Mouse (Mus musculus): ENCODE results near the gene Chd5. TPM values are rescaled to one million over a fixed set of nuclear protein-coding genes. Genes with fewer than 3 reads are reported as not detected.

Chd5 gene
- polyA plus RNA-seq (2012; rRNA removed) = 67.5 and 75.5 TPM in 2 replicates

GRCm38 (mm10) chr4:152338419-152339292 lies at the start of gene Chd5:
Chd5 (plus strand) TSS chr4:152338651.
- Histone ChIP-seq H3K4me3 (ENCODE audit: insufficient read depth, low read length) (peak within 1 kb of the TSS; percentile 84), H3K4me1 (ENCODE audit: control insufficient read depth, insufficient read depth, low read length) (peaks cover 10% of the 10 kb centered on the region; the same call in 1 of the 2 replicates), H3K27ac (ENCODE audit: insufficient read depth, low read length) (peak within 1 kb of the TSS; percentile 80)
- TF ChIP-seq CTCF (IDR thresholded peaks at IDR 0.05; ENCODE audit: extremely low read depth, insufficient read depth, low read length) (no peak), POLR2A (IDR thresholded peaks at IDR 0.05; ENCODE audit: extremely low read depth, insufficient read depth, low read length) (no peak)

- Histone ChIP-seq H3K4me3 (ENCODE audit: insufficient read depth, low read length) (no peak overlapping the region), H3K27ac (ENCODE audit: insufficient read depth, low read length) (no peak overlapping the region), H3K4me1 (ENCODE audit: control insufficient read depth, insufficient read depth, low read length) (no peaks in the 10 kb centered on the region)
- TF ChIP-seq POLR2A (IDR thresholded peaks at IDR 0.05; ENCODE audit: extremely low read depth, insufficient read depth, low read length) (no peak), CTCF (IDR thresholded peaks at IDR 0.05; ENCODE audit: extremely low read depth, insufficient read depth, low read length) (no peak)
Measured at GRCm38 (mm10) chr4:152290385-152290784, 48.1 kb upstream of the Chd5 start.

DNA sequence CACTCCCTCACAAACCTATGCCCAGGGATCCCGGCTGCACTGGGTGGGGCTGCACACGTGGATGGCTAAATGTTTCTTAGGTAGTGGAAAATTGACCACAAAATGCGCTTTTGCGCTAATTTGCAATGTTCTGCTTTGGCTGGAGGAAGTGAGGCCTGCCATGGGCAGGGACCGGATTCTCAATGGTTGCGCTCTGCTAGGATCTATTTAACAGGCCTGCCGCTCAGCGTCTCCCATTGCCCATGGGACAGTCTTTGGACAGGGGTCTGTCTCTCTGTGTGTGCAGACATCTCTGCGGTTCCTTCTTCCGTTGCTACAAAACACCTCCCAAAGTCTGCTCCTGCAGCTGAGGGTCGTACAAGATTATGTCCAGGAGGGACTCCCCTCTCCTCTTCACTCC lies 47.5 kb upstream of the Chd5 start:
- TF ChIP-seq POLR2A (IDR thresholded peaks at IDR 0.05; ENCODE audit: extremely low read depth, insufficient read depth, low read length) (no peak), CTCF (IDR thresholded peaks at IDR 0.05; ENCODE audit: extremely low read depth, insufficient read depth, low read length) (no peak)
- no peaks in the 10 kb centered on the region for H3K4me1 ChIP-seq (ENCODE audit: control insufficient read depth, insufficient read depth, low read length)
- no peak overlapping the region for H3K27ac ChIP-seq (ENCODE audit: insufficient read depth, low read length)
- no peak overlapping the region for H3K4me3 ChIP-seq (ENCODE audit: insufficient read depth, low read length)

- Histone ChIP-seq H3K4me3 (ENCODE audit: insufficient read depth, low read length) (no peak within 1 kb of the TSS), H3K27ac (ENCODE audit: insufficient read depth, low read length) (no peak within 1 kb of the TSS), H3K4me1 (ENCODE audit: control insufficient read depth, insufficient read depth, low read length) (no peaks in the 10 kb centered on the region)
- TF ChIP-seq POLR2A (IDR thresholded peaks at IDR 0.05; ENCODE audit: extremely low read depth, insufficient read depth, low read length) = no peak
- no peak for TF ChIP-seq CTCF (IDR thresholded peaks at IDR 0.05; ENCODE audit: extremely low read depth, insufficient read depth, low read length)
Measured at GRCm38 (mm10) chr4:152291562-152291961, 46.9 kb upstream of the Chd5 start, which contains the start of gene Hes3. Hes3 (minus strand) TSS chr4:152291662.

DNA sequence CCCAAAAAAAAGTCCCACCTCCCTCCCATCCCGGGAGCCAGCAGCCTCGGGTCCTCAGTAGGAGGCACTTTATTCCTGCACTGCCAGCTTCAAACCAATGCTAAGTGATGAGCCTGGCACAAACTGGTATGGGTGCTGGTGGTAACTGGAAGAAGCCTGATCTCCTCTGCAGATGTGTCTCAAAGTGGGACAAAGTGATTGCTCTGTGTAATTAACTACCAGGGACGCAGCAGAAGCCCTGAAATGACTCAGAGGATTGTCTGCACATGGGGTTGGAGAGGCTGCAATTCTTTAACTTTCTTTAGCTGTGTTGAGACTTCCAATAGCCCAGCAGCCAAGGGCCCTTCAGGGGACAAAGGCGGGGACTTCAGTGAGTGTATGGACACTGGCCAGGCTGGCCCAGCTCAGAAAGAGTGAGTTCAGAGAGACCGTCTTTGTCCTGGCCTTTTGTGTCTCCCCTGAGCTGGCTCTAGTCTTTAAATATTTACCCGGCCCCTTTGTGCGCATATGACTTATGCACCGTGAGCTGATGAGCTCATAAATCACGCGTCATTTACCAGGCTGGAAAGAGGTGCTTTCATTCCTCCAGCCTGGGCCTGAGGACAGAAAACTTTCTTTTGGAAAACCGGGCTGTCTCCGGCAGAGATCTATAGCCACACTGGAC lies 46.2 kb upstream of the Chd5 start:
- TF ChIP-seq POLR2A (IDR thresholded peaks at IDR 0.05; ENCODE audit: extremely low read depth, insufficient read depth, low read length) (no peak), CTCF (IDR thresholded peaks at IDR 0.05; ENCODE audit: extremely low read depth, insufficient read depth, low read length) (no peak)
- Histone ChIP-seq H3K27ac (ENCODE audit: insufficient read depth, low read length) (no peak overlapping the region), H3K4me1 (ENCODE audit: control insufficient read depth, insufficient read depth, low read length) (no peaks in the 10 kb centered on the region), H3K4me3 (ENCODE audit: insufficient read depth, low read length) (no peak overlapping the region)

- H3K4me1 ChIP-seq (ENCODE audit: control insufficient read depth, insufficient read depth, low read length) = peaks cover 5% of the 10 kb centered on the region
- no peak overlapping the region for H3K4me3 ChIP-seq (ENCODE audit: insufficient read depth, low read length)
- no peak overlapping the region for H3K27ac ChIP-seq (ENCODE audit: insufficient read depth, low read length)
- TF ChIP-seq CTCF (IDR thresholded peaks at IDR 0.05; ENCODE audit: extremely low read depth, insufficient read depth, low read length) = no peak
Measured at GRCm38 (mm10) chr4:152294188-152294929, 44.1 kb upstream of the Chd5 start.

DNA sequence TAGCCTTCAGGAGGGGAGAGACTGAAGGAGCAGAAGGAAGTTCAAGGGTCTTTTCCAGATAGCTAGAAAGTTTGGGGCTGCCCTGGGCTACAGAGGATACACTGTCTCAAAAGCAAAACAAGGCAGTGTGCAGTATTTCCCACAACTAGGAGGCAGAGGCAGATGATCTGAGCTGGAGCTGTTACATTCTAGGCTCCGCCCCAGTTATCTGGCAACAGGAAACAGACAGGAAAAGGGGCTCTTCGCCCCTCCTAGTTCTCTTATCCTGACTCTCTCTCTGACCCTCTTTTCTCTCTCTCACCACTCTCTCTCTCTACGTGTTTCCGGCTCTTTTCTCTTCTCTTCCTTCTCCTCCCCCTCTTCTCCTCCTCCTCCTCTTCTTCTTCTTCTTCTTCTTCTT lies 42.5 kb upstream of the Chd5 start:
- no peak overlapping the region for H3K27ac ChIP-seq (ENCODE audit: insufficient read depth, low read length)
- no peak overlapping the region for H3K4me3 ChIP-seq (ENCODE audit: insufficient read depth, low read length)
- TF ChIP-seq CTCF (IDR thresholded peaks at IDR 0.05; ENCODE audit: extremely low read depth, insufficient read depth, low read length) (no peak), POLR2A (IDR thresholded peaks at IDR 0.05; ENCODE audit: extremely low read depth, insufficient read depth, low read length) (no peak)
- H3K4me1 ChIP-seq (ENCODE audit: control insufficient read depth, insufficient read depth, low read length) = peaks cover 5% of the 10 kb centered on the region

GRCm38 (mm10) chr4:152296371-152296770 lies 42.1 kb upstream of the Chd5 start:
- Histone ChIP-seq H3K4me3 (ENCODE audit: insufficient read depth, low read length) (peak overlapping the region; percentile 94; the same call in 1 of the 2 replicates), H3K4me1 (ENCODE audit: control insufficient read depth, insufficient read depth, low read length) (peaks cover 5% of the 10 kb centered on the region), H3K27ac (ENCODE audit: insufficient read depth, low read length) (no peak overlapping the region)
- no peak for TF ChIP-seq POLR2A (IDR thresholded peaks at IDR 0.05; ENCODE audit: extremely low read depth, insufficient read depth, low read length)
- no peak for TF ChIP-seq CTCF (IDR thresholded peaks at IDR 0.05; ENCODE audit: extremely low read depth, insufficient read depth, low read length)
